Mouse (Mus musculus) megakaryocyte, embryonic 14.5 days (primary cell): ENCODE measurements around the gene Tbc1d22a.

Experiments used
- FLI1 ChIP-seq: IDR thresholded peaks from 2 replicates; pipeline ENCODE4 v1.6.1; 2012; ENCODE audit warnings: low read length, inconsistent platforms, mixed read lengths
- GATA1 ChIP-seq: IDR thresholded peaks from 3 replicates; pipeline ENCODE4 v1.6.1; 2012; ENCODE audit warnings: mixed read lengths, low read length, inconsistent platforms, borderline replicate concordance

DNA sequence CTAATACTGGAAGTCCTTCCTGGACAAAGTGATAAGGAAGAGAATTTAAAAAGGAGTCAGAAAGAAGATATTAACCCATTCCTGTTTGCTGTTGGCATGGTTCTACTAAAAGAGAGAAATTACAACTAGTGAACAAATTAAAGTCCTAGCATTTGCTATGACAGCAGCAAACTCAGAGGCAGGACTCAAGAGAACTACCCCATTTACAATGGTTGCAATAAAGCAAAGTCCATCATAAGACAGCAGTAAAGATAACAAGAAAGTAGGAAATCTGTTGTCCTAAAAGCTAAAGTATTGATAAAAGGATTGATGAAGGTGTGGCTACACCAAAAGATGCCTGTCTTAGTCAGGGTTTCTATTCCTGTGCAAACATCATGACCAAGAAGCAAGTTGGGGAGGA lies 286.3 kb downstream of the Tbc1d22a start:
- TF ChIP-seq GATA1 (no peak), FLI1 (no peak)
